Mouse (Mus musculus): ENCODE results near the gene Zfp296. TPM values are rescaled to one million over a fixed set of nuclear protein-coding genes. Genes with fewer than 3 reads are reported as not detected.

Gene Zfp296
- polyA plus RNA-seq, 1 experiment from 2014 or later = 0.34 TPM

DNA sequence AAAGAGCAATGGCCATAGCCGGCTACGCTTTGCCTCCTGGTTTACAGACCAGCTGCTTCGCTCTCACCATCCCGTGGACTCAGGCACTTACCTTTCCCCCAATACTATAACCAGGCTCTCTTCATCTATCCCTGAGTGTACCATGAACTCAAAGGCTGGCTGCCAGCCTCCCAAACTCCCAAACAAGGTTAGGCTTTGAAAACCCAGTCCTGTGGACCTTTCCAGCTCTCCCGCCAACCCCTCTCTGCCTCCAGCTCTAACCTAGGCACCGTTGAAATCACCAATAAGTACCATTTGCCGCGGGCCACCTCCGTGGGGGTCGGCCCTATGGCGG, 15.7 kb upstream of the Zfp296 start:
- Histone ChIP-seq H3K27ac (peak overlapping the region; percentile 94), H3K4me3 (replicated peaks; ENCODE audit: low read depth, low read length) (peak overlapping the region; percentile 80), H3K4me2 (ENCODE audit: low read length) (peak overlapping the region; percentile 65), H3K4me1 (replicated peaks; ENCODE audit: insufficient read depth, low read length) (peaks cover 25% of the 10 kb centered on the region), H3K36me3 (ENCODE audit: insufficient read depth, low read length) (0 out of 2 replicates have a peak, but pooled peaks cover 19% of the 10 kb centered on the region), H3K9me3 (replicated peaks; ENCODE audit: low read length) (no peaks in the 10 kb centered on the region), H3K27me3 (ENCODE audit: insufficient read depth, low read length) (no peaks in the 10 kb centered on the region), H3K9ac (ENCODE audit: low read depth, low read length) (peak overlapping the region; percentile 94)
- under 1% methylated on average over 11 of the region's 11 CpGs for WGBS
- TF ChIP-seq CTCF (IDR thresholded peaks at IDR 0.05; ENCODE audit: low read depth) = no peak
- ATAC-seq (replicated peaks; ENCODE audit: low FRiP score, low read depth) = no peak
- DNase-seq (ENCODE audit: low spot score) = peak; percentile 28

DNA sequence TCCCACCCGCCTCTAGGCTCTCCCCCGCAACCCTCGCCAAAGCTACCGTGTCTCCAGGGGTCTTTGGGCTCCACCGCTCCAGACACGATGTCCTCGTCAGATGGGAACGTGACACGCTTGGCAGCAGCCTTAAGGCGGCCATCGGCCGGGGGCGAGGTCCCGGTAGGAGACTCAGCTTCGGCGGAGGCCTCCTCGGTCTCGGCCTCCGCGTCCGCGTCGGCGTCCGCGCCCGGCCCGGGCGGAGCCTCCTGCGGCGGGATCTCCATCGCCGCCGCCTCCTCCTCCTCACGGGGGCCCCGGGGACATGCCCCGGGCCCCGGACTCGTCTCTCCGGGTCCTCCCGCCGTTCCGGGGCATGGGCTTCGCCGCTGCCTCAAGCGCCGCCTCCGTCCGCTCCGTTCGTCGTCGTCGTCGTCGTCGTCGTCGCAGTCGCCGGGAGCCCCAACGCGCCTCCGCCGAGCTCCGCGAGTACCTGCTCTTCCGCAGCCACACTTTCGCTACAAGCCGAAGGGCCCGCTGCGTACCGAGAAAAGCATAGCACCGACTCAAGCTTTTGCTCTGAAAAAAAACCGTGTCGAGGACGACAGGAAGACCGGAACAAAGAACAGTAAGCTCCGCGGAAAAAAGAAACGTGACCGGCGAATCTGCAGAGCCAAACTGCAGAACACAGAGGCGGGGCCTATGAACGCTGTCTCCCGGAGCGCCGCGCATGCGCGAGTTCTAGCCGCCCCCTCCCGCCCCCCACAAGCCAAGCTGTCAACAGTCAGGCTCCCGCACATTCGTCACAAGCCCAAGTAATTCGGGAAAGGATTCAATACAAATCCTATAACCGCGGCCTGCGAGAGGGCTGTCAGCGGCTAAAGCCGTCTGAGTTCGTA, 15.1 kb upstream of the Zfp296 start:
- ATAC-seq (replicated peaks; ENCODE audit: low FRiP score, low read depth) = peak; percentile 78
- no peaks in the 10 kb centered on the region for H3K9me3 ChIP-seq (replicated peaks; ENCODE audit: low read length)

GRCm38 (mm10) chr7:19562643-19563410, 14.3 kb upstream of the Zfp296 start, which contains the start of gene Ppp1r37:
TSS of gene Ppp1r37 (minus strand) at chr7:19563076.
- Histone ChIP-seq H3K4me1 (replicated peaks; ENCODE audit: insufficient read depth, low read length) (peaks cover 25% of the 10 kb centered on the region), H3K9me3 (replicated peaks; ENCODE audit: low read length) (no peaks in the 10 kb centered on the region), H3K4me2 (ENCODE audit: low read length) (peak within 1 kb of the TSS; percentile 65), H3K27me3 (ENCODE audit: insufficient read depth, low read length) (no peaks in the 10 kb centered on the region), H3K4me3 (replicated peaks; ENCODE audit: low read depth, low read length) (peak within 1 kb of the TSS; percentile 80), H3K27ac (peak within 1 kb of the TSS; percentile 94), H3K36me3 (ENCODE audit: insufficient read depth, low read length) (0 out of 2 replicates have a peak, but pooled peaks cover 19% of the 10 kb centered on the region), H3K9ac (ENCODE audit: low read depth, low read length) (peak within 1 kb of the TSS; percentile 94)
- WGBS = 2% methylated on average over 19 of the region's 19 CpGs
- TF ChIP-seq CTCF (IDR thresholded peaks at IDR 0.05; ENCODE audit: low read depth) = no peak
- no peak for ATAC-seq (replicated peaks; ENCODE audit: low FRiP score, low read depth)
- peak; percentile 80 for DNase-seq (ENCODE audit: low spot score)

More for the DNA sequence above, 15.1 kb upstream of the Zfp296 start:
- Histone ChIP-seq H3K9ac (ENCODE audit: low read depth, low read length) (peak overlapping the region; percentile 94), H3K27ac (peak overlapping the region; percentile 94), H3K27me3 (ENCODE audit: insufficient read depth, low read length) (no peaks in the 10 kb centered on the region), H3K4me3 (replicated peaks; ENCODE audit: low read depth, low read length) (peak overlapping the region; percentile 80), H3K4me1 (replicated peaks; ENCODE audit: insufficient read depth, low read length) (peaks cover 25% of the 10 kb centered on the region), H3K4me2 (ENCODE audit: low read length) (peak overlapping the region; percentile 65), H3K36me3 (ENCODE audit: insufficient read depth, low read length) (0 out of 2 replicates have a peak, but pooled peaks cover 19% of the 10 kb centered on the region)
- DNase-seq (ENCODE audit: low spot score) = peak; percentile 98
- no peak for TF ChIP-seq CTCF (IDR thresholded peaks at IDR 0.05; ENCODE audit: low read depth)
- WGBS = under 1% methylated on average over 102 of the region's 102 CpGs

- Histone ChIP-seq H3K36me3 (ENCODE audit: insufficient read depth, low read length) (0 out of 2 replicates have a peak, but pooled peaks cover 19% of the 10 kb centered on the region), H3K9ac (ENCODE audit: low read depth, low read length) (no peak overlapping the region), H3K9me3 (replicated peaks; ENCODE audit: low read length) (no peaks in the 10 kb centered on the region), H3K27me3 (ENCODE audit: insufficient read depth, low read length) (no peaks in the 10 kb centered on the region), H3K27ac (no peak overlapping the region), H3K4me1 (replicated peaks; ENCODE audit: insufficient read depth, low read length) (peaks cover 22% of the 10 kb centered on the region), H3K4me2 (ENCODE audit: low read length) (no peak overlapping the region), H3K4me3 (replicated peaks; ENCODE audit: low read depth, low read length) (no peak overlapping the region)
- DNase-seq (ENCODE audit: low spot score) = no peak
- 82% methylated on average over 3 of the region's 3 CpGs for WGBS
- no peak for TF ChIP-seq CTCF (IDR thresholded peaks at IDR 0.05; ENCODE audit: low read depth)
- no peak for ATAC-seq (replicated peaks; ENCODE audit: low FRiP score, low read depth)
These were observed 13.2 kb upstream of the Zfp296 start for GRCm38 (mm10) chr7:19563884-19564283.

DNA sequence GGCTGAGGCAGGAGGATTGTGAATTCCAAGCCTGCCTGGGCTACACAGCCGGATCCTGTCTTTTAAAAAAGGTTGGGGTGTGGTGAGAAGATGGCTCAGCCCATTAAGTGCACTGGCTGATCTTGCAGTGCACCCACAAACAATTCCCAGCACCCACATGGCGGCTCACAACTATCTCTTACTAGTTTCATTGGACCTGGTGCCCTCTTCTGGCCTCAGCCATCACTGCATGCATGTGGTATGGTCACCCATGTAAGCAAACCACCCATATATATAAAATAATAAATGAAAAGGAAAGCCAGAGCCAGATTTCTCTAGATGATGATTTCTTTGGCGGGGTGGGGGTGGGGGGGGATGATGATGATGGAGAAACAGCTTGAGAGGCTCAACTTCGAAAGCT, 12.6 kb upstream of the Zfp296 start:
- peak; percentile 39; the same call in 1 of the 2 replicates for TF ChIP-seq CTCF (IDR thresholded peaks at IDR 0.05; ENCODE audit: low read depth)
- H3K36me3 ChIP-seq (ENCODE audit: insufficient read depth, low read length) = peaks cover 24% of the 10 kb centered on the region; the same call in 1 of the 2 replicates
- no peak overlapping the region for H3K4me3 ChIP-seq (replicated peaks; ENCODE audit: low read depth, low read length)
- no peak overlapping the region for H3K27ac ChIP-seq
- DNase-seq (ENCODE audit: low spot score) (no peak), ATAC-seq (replicated peaks; ENCODE audit: low FRiP score, low read depth) (no peak)
- H3K9ac ChIP-seq (ENCODE audit: low read depth, low read length) = no peak overlapping the region
- no peaks in the 10 kb centered on the region for H3K9me3 ChIP-seq (replicated peaks; ENCODE audit: low read length)
- 94% methylated on average over 4 of the region's 4 CpGs for WGBS
- H3K27me3 ChIP-seq (ENCODE audit: insufficient read depth, low read length) = no peaks in the 10 kb centered on the region
- no peak overlapping the region for H3K4me2 ChIP-seq (ENCODE audit: low read length)
- peaks cover 16% of the 10 kb centered on the region for H3K4me1 ChIP-seq (replicated peaks; ENCODE audit: insufficient read depth, low read length)

DNA sequence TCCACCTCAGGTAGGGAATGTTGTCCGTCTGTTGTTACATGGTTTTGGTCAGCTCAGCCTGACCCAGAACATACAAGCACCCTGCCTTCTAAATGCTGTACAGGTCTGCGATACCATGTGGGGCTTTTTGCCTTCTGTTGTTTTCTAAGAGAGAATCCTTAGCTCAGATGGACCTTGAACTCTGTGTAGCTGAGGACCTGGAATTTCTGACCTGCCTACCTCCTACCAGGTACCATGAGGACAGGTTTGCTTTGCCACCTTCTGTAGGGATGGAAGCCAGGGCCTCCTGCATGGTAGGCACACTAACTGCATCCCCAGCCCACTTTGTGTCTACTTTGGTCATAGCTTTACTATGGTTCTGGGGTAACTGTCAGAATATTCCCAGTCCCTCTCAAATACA, 11.3 kb upstream of the Zfp296 start:
- Histone ChIP-seq H3K4me3 (replicated peaks; ENCODE audit: low read depth, low read length) (no peak overlapping the region), H3K27me3 (ENCODE audit: insufficient read depth, low read length) (no peaks in the 10 kb centered on the region), H3K9me3 (replicated peaks; ENCODE audit: low read length) (no peaks in the 10 kb centered on the region), H3K9ac (ENCODE audit: low read depth, low read length) (no peak overlapping the region), H3K4me2 (ENCODE audit: low read length) (no peak overlapping the region), H3K27ac (no peak overlapping the region), H3K4me1 (replicated peaks; ENCODE audit: insufficient read depth, low read length) (peaks cover 4% of the 10 kb centered on the region; the same call in 1 of the 2 replicates), H3K36me3 (ENCODE audit: insufficient read depth, low read length) (peaks cover 32% of the 10 kb centered on the region; the same call in 1 of the 2 replicates)
- ATAC-seq (replicated peaks; ENCODE audit: low FRiP score, low read depth) = no peak
- TF ChIP-seq CTCF (IDR thresholded peaks at IDR 0.05; ENCODE audit: low read depth) = no peak
- DNase-seq (ENCODE audit: low spot score) = no peak
- 87% methylated on average over 2 of the region's 2 CpGs for WGBS
